Mouse (Mus musculus) gastrocnemius, postnatal 25 days (tissue): ENCODE results near the gene Tent4a. TPM values are rescaled to one million over a fixed set of nuclear protein-coding genes. Genes with fewer than 3 reads are reported as not detected.
"Not testable (repeated sequence)": the region's sequence is repeated elsewhere in the genome, so short reads cannot be mapped to it uniquely, and the experiment has no call there.

Experiments
- DNase-seq: peaks from one replicate; pipeline ENCODE4 v3.0.0; 2022
- long read RNA-seq, 2 experiments: library from polyadenylated mRNA; stranded (forward); transcript quantifications; one replicate each; pipeline ENCODE4 v2.0.0; 2021
- total RNA-seq, 2 experiments: library from RNA; stranded (reverse); gene quantifications; 1 replicate in 1 of 2; 2 replicates in 1 of 2; pipeline ENCODE4 v1.2.3; 2021

Gene Tent4a
- 1 to 10 TPM; 6.0 to 6.2 TPM for total RNA-seq
- long read RNA-seq, experiment 1, full-length matches to known transcripts: 1 of 33 reads
- long read RNA-seq, experiment 1, partial matches to known transcripts: 0 of 33 reads
- long read RNA-seq, experiment 1, other reads (novel, unspliced or antisense): 32 of 33 reads
- long read RNA-seq, experiment 2, full-length matches to known transcripts: 2 of 32 reads
- long read RNA-seq, experiment 2, partial matches to known transcripts: 3 of 32 reads
- long read RNA-seq, experiment 2, other reads (novel, unspliced or antisense): 27 of 32 reads

GRCm38 (mm10) chr13:69534334-69534653 is at the start of gene Tent4a:
Gene Tent4a (minus strand): TSS chr13:69534617.
- no peak for DNase-seq

- no peak for DNase-seq
Observed at GRCm38 (mm10) chr13:69583591-69583990, 49.2 kb upstream of the Tent4a start.

GRCm38 (mm10) chr13:69582411-69582810 is 48.0 kb upstream of the Tent4a start:
- DNase-seq: no peak

- DNase-seq: no peak
Observed at GRCm38 (mm10) chr13:69577181-69577834, 42.9 kb upstream of the Tent4a start.

- DNase-seq: no peak
Observed at GRCm38 (mm10) chr13:69576676-69577075, 42.3 kb upstream of the Tent4a start.

- DNase-seq: no peak
Observed at GRCm38 (mm10) chr13:69572594-69572993, 38.2 kb upstream of the Tent4a start.

GRCm38 (mm10) chr13:69569201-69569600 is 34.8 kb upstream of the Tent4a start:
- DNase-seq: no peak

GRCm38 (mm10) chr13:69565401-69565800 is 31.0 kb upstream of the Tent4a start:
- DNase-seq: not testable (repeated sequence)

- DNase-seq: no peak
Observed at GRCm38 (mm10) chr13:69564573-69564972, 30.2 kb upstream of the Tent4a start.

GRCm38 (mm10) chr13:69563905-69564304 is 29.5 kb upstream of the Tent4a start:
- DNase-seq: no peak

GRCm38 (mm10) chr13:69562654-69563574 is 28.5 kb upstream of the Tent4a start:
- no peak for DNase-seq

- DNase-seq: no peak
Observed at GRCm38 (mm10) chr13:69562004-69562403, 27.6 kb upstream of the Tent4a start.

- no peak for DNase-seq
Observed at GRCm38 (mm10) chr13:69559291-69559961, 25.0 kb upstream of the Tent4a start.

- no peak for DNase-seq
Observed at GRCm38 (mm10) chr13:69558098-69558660, 23.8 kb upstream of the Tent4a start.

- DNase-seq: no peak
Observed at GRCm38 (mm10) chr13:69556728-69557127, 22.3 kb upstream of the Tent4a start.

GRCm38 (mm10) chr13:69555957-69556482 is 21.6 kb upstream of the Tent4a start:
- no peak for DNase-seq

GRCm38 (mm10) chr13:69555045-69555444 is 20.6 kb upstream of the Tent4a start:
- DNase-seq: no peak

GRCm38 (mm10) chr13:69554255-69554654 is 19.8 kb upstream of the Tent4a start:
- no peak for DNase-seq

- DNase-seq: no peak
Observed at GRCm38 (mm10) chr13:69553024-69553423, 18.6 kb upstream of the Tent4a start.

GRCm38 (mm10) chr13:69550831-69551230 is 16.4 kb upstream of the Tent4a start:
- DNase-seq: no peak

- no peak for DNase-seq
Observed at GRCm38 (mm10) chr13:69549980-69550379, 15.6 kb upstream of the Tent4a start.
